Mouse (Mus musculus) forebrain, embryonic 11.5 days (tissue): ENCODE measurements around the gene March8. TPM values are rescaled to one million over a fixed set of nuclear protein-coding genes. Genes with fewer than 3 reads are reported as not detected.
"Not testable (repeated sequence)": the region's sequence is repeated elsewhere in the genome, so short reads cannot be mapped to it uniquely, and the experiment has no call there.

ENCODE experiments used
- ATAC-seq: fragments of 200-750 bp; cut with Nextera tagmentation; replicated peaks from 2 replicates; pipeline ENCODE4 v1.8.0; 2017; ENCODE audit warnings: moderate TSS enrichment; ENCODE audit not compliant: low FRiP score
- DNase-seq: peaks from one replicate; pipeline ENCODE4 v3.0.0-alpha.2; 2017; ENCODE audit warnings: low spot score
- H3K27ac ChIP-seq: fragments of 300-500 bp; sonication (generic); 2 replicates; pipeline ENCODE4 v1.5.1; 2014; ENCODE audit warnings: low read depth, low read length
- H3K27me3 ChIP-seq: fragments of 300-500 bp; sonication (generic); 2 replicates; pipeline ENCODE4 v1.6.1; 2014; ENCODE audit warnings: mild to moderate bottlenecking, low read length, mixed read lengths; ENCODE audit not compliant: control insufficient read depth, insufficient read depth
- H3K36me3 ChIP-seq: fragments of 300-500 bp; sonication (generic); 2 replicates; pipeline ENCODE4 v1.6.1; 2014; ENCODE audit warnings: mild to moderate bottlenecking, low read length, moderate library complexity, mixed read lengths; ENCODE audit not compliant: control insufficient read depth, insufficient read depth
- H3K4me1 ChIP-seq: fragments of 300-500 bp; sonication (generic); replicated peaks from 2 replicates; pipeline ENCODE4 v1.6.1; 2014; ENCODE audit warnings: low read length, mixed read lengths; ENCODE audit not compliant: control insufficient read depth, insufficient read depth
- H3K4me2 ChIP-seq: fragments of 300-500 bp; sonication (generic); 2 replicates; pipeline ENCODE4 v1.6.1; 2014; ENCODE audit warnings: low read depth, mild to moderate bottlenecking, low read length, moderate library complexity, mixed read lengths; ENCODE audit not compliant: severe bottlenecking
- H3K4me3 ChIP-seq: fragments of 300-500 bp; sonication (generic); 2 replicates; pipeline ENCODE4 v1.5.1; 2014; ENCODE audit warnings: low read depth, low read length
- H3K9ac ChIP-seq: fragments of 300-500 bp; sonication (generic); 2 replicates; pipeline ENCODE4 v1.6.1; 2014; ENCODE audit warnings: low read length
- H3K9me3 ChIP-seq: fragments of 300-500 bp; sonication (generic); 2 replicates; pipeline ENCODE4 v1.6.1; 2016; ENCODE audit warnings: low read length, mixed read lengths; ENCODE audit not compliant: control insufficient read depth
- WGBS: fragments of 180-500 bp; shearing (Covaris S2); extraction: QIAGEN DNeasy Blood & Tissue Kit; methylation state at CpG from one replicate; pipeline ENCODE4 v1.1.7; 2014; 5-methylcytosine and 5-hydroxymethylcytosine counted together
- polyA plus RNA-seq: library from polyadenylated mRNA; unstranded; fragments of >200 nt; fragmentation: Nextera tagmentation; extraction: Ambion mirVana; gene quantifications from 2 replicates; pipeline ENCODE4 v1.2.1, GENCODE M21; 2014

March8 gene
- polyA plus RNA-seq, 1 experiment from 2014 or later: 35.8 TPM

GRCm38 (mm10) chr6:116347953-116348352, 10.1 kb downstream of the March8 start:
- Histone ChIP-seq H3K36me3 (no peaks in the 10 kb centered on the region), H3K27ac (no peak overlapping the region)
- WGBS: 86% methylated on average over 2 of the region's 2 CpGs

GRCm38 (mm10) chr6:116349997-116350396, 12.2 kb downstream of the March8 start:
- Histone ChIP-seq H3K27ac (no peak overlapping the region), H3K27me3 (no peaks in the 10 kb centered on the region), H3K9ac (no peak overlapping the region), H3K9me3 (no peaks in the 10 kb centered on the region), H3K4me2 (no peak overlapping the region), H3K4me1 (no peaks in the 10 kb centered on the region), H3K36me3 (no peaks in the 10 kb centered on the region), H3K4me3 (no peak overlapping the region)
- ATAC-seq: no peak
- DNase-seq: no peak
- 86% methylated on average over 3 of the region's 3 CpGs for WGBS

More at GRCm38 (mm10) chr6:116347953-116348352, 10.1 kb downstream of the March8 start:
- no peaks in the 10 kb centered on the region for H3K9me3 ChIP-seq
- H3K4me2 ChIP-seq: no peak overlapping the region
- no peaks in the 10 kb centered on the region for H3K4me1 ChIP-seq
- DNase-seq (no peak), ATAC-seq (no peak)
- no peaks in the 10 kb centered on the region for H3K27me3 ChIP-seq
- no peak overlapping the region for H3K9ac ChIP-seq
- no peak overlapping the region for H3K4me3 ChIP-seq

- DNase-seq: no peak
- Histone ChIP-seq H3K4me2 (no peak overlapping the region), H3K27me3 (no peaks in the 10 kb centered on the region), H3K9me3 (no peaks in the 10 kb centered on the region), H3K9ac (no peak overlapping the region), H3K36me3 (no peaks in the 10 kb centered on the region), H3K27ac (no peak overlapping the region), H3K4me1 (no peaks in the 10 kb centered on the region), H3K4me3 (no peak overlapping the region)
- ATAC-seq: no peak
- 86% methylated on average over 6 of the region's 6 CpGs for WGBS
Measured at GRCm38 (mm10) chr6:116350643-116351042, 12.8 kb downstream of the March8 start.

- WGBS: 86% methylated on average over 4 of the region's 4 CpGs
- Histone ChIP-seq H3K4me2 (no peak overlapping the region), H3K27ac (no peak overlapping the region), H3K4me1 (no peaks in the 10 kb centered on the region), H3K4me3 (no peak overlapping the region), H3K27me3 (no peaks in the 10 kb centered on the region), H3K36me3 (no peaks in the 10 kb centered on the region), H3K9ac (no peak overlapping the region), H3K9me3 (no peaks in the 10 kb centered on the region)
- DNase-seq: no peak
- ATAC-seq: no peak
Measured at GRCm38 (mm10) chr6:116351534-116351933, 13.7 kb downstream of the March8 start.

- H3K36me3 ChIP-seq: no peaks in the 10 kb centered on the region
- H3K4me2 ChIP-seq: no peak overlapping the region
- ATAC-seq (no peak), DNase-seq (no peak)
- H3K4me3 ChIP-seq: no peak overlapping the region
- H3K27ac ChIP-seq: no peak overlapping the region
- H3K9me3 ChIP-seq: no peaks in the 10 kb centered on the region
- no peaks in the 10 kb centered on the region for H3K27me3 ChIP-seq
- no peaks in the 10 kb centered on the region for H3K4me1 ChIP-seq
- WGBS: 96% methylated on average over 1 of the region's 1 CpGs
- no peak overlapping the region for H3K9ac ChIP-seq
Measured at GRCm38 (mm10) chr6:116353428-116353827, 15.6 kb downstream of the March8 start.

GRCm38 (mm10) chr6:116356311-116356947, 18.6 kb downstream of the March8 start:
- not testable (repeated sequence) for H3K4me2 ChIP-seq, H3K27ac ChIP-seq, ATAC-seq, H3K9ac ChIP-seq, H3K27me3 ChIP-seq, H3K9me3 ChIP-seq, DNase-seq, H3K4me1 ChIP-seq, H3K36me3 ChIP-seq, H3K4me3 ChIP-seq
- 73% methylated on average over 8 of the region's 8 CpGs for WGBS

DNA sequence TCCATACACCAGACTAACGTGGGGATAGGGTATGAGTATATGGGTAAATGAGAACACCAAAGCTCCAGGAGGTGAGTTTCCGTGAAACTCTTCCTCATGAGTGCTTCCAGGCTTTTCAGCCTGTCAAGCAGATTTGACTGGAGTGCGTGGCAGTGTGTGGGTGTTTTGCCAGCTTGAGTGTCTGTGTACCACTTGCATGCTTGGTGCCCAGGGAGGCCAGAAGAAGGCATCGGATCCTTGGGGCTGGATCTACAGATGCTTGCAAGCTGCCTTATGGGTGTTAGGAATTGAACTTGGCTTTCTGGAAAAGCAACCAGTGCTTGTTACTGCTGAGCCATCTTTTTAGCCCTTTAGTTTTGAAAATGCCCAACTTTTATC, 19.1 kb downstream of the March8 start:
- WGBS: 72% methylated on average over 4 of the region's 4 CpGs
- ATAC-seq (no peak), DNase-seq (no peak)
- H3K27me3 ChIP-seq: no peaks in the 10 kb centered on the region
- H3K4me1 ChIP-seq: no peaks in the 10 kb centered on the region
- no peak overlapping the region for H3K4me3 ChIP-seq
- no peaks in the 10 kb centered on the region for H3K9me3 ChIP-seq
- H3K9ac ChIP-seq: no peak overlapping the region
- H3K36me3 ChIP-seq: no peaks in the 10 kb centered on the region
- H3K27ac ChIP-seq: no peak overlapping the region
- no peak overlapping the region for H3K4me2 ChIP-seq

DNA sequence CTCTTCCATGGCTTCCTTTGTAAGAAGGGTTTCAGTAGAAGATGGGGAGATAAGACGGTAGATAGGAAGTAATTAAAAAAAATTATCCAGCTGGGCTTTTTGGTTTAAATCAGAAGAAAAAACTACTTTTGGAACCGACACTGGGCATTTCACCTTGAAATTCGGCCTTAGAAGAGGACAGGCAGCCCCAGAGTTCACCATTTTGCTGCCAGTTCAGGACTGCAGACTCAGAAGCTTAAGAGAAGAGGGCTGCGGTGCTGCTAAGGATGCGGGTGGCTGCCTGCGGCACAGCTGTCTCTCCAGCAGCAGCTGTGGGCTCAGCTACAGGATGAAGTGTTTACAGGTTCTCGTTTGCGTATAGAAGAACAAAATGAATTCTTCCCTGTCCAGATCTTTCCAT, 20.2 kb downstream of the March8 start:
- 81% methylated on average over 8 of the region's 8 CpGs for WGBS
- H3K9me3 ChIP-seq: no peaks in the 10 kb centered on the region
- ATAC-seq: no peak
- H3K27me3 ChIP-seq: no peaks in the 10 kb centered on the region
- DNase-seq: no peak
- H3K9ac ChIP-seq: no peak overlapping the region
- H3K36me3 ChIP-seq: no peaks in the 10 kb centered on the region
- no peaks in the 10 kb centered on the region for H3K4me1 ChIP-seq
- H3K4me3 ChIP-seq: no peak overlapping the region
- no peak overlapping the region for H3K4me2 ChIP-seq
- no peak overlapping the region for H3K27ac ChIP-seq

DNA sequence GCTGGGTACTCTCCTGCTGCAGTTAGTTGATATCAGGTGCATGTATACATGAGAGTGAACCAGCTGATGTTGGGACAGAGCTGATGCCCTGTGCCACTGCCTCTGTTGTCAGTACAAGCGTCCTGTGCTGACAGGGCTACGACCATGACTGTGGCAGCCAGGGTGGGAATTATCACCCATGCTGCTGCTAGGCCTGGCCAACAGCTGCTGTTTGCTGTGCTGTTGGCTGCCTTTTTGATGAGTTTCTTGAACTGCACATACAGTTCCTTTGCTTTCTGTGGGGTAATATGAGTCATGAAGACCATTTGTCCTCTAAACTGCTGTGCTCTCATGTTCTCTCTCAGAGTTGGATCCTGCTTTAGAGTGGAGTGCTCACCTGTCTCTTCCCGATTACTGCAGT, 21.4 kb downstream of the March8 start:
- no peaks in the 10 kb centered on the region for H3K9me3 ChIP-seq
- H3K27me3 ChIP-seq: no peaks in the 10 kb centered on the region
- H3K4me1 ChIP-seq: no peaks in the 10 kb centered on the region
- H3K36me3 ChIP-seq: no peaks in the 10 kb centered on the region
- no peak overlapping the region for H3K4me2 ChIP-seq
- no peak for DNase-seq
- no peak for ATAC-seq
- no peak overlapping the region for H3K27ac ChIP-seq
- WGBS: 90% methylated on average over 3 of the region's 3 CpGs
- H3K4me3 ChIP-seq: no peak overlapping the region
- H3K9ac ChIP-seq: no peak overlapping the region
